Mouse (Mus musculus): ENCODE measurements around the gene Mpi.

DNA sequence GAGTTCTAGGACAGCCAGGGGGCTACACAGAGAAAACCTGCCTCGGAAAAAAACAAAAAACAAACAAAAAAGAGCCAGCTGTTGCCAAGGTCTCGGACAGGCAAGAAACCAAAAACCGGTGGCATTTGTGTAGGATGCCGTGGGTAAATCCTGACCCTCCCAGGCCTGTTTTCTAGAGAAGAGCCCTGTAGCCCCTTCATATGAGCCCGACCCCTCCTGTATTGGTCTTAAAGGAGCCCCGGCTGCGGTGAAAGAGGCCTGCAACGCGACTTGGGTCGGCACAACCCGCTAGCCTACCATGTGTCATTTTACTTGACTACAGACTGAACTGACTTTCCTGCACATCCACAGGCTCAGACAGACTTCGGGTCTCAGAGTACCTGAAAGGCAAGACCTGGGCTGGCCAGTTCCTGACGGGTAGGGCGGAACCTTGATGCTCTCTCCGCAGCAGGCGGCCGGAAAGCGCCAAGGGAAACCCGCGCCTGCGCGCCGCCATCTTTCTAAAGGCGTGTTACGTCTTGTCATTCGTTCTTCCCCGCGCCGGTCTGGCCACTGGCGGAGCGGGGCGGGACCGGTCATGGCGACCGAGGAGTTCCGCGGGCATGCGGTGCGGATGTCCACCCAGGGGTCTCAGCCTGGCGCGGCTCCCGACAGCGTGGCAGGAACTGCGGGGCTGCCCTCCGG is 15.4 kb downstream of the Mpi start, which contains the start of gene Fam219b:
- no peak for TF ChIP-seq CTCF (IDR thresholded peaks at IDR 0.05)
- no peak for TF ChIP-seq EP300 (IDR thresholded peaks at IDR 0.05)
